Mouse (Mus musculus): Measurements from ENCODE around the gene 4930522L14Rik. TPM values are rescaled to one million over a fixed set of nuclear protein-coding genes. Genes with fewer than 3 reads are reported as not detected.
"Not testable (repeated sequence)": the region's sequence is repeated elsewhere in the genome, so short reads cannot be mapped to it uniquely, and the experiment has no call there.

Gene 4930522L14Rik
- 0.20 TPM in 1 of 2 replicates, not detected in the other for polyA plus RNA-seq (2012; ENCODE audit: insufficient read depth, low replicate concordance)

- H3K27me3 ChIP-seq (replicated peaks); H3K4me1 ChIP-seq; H3K9me3 ChIP-seq; H3K36me3 ChIP-seq (replicated peaks; ENCODE audit: low read length): not testable (repeated sequence)
- peak within 1 kb of the TSS; percentile 91 for H3K4me3 ChIP-seq (replicated peaks)
These were observed at the start of gene 4930522L14Rik for GRCm38 (mm10) chr5:109751391-109752071. Gene 4930522L14Rik (minus strand): TSS chr5:109751886.

GRCm38 (mm10) chr5:109801466-109801865 lies 49.8 kb upstream of the 4930522L14Rik start:
- not testable (repeated sequence) for H3K4me1 ChIP-seq; H3K4me3 ChIP-seq (replicated peaks)

GRCm38 (mm10) chr5:109799948-109800347 lies 48.3 kb upstream of the 4930522L14Rik start:
- not testable (repeated sequence) for H3K4me3 ChIP-seq (replicated peaks); H3K27me3 ChIP-seq (replicated peaks); H3K36me3 ChIP-seq (replicated peaks; ENCODE audit: low read length); H3K9me3 ChIP-seq; H3K4me1 ChIP-seq

More at GRCm38 (mm10) chr5:109801466-109801865, 49.8 kb upstream of the 4930522L14Rik start:
- not testable (repeated sequence) for H3K27me3 ChIP-seq (replicated peaks); H3K9me3 ChIP-seq; H3K36me3 ChIP-seq (replicated peaks; ENCODE audit: low read length)

- H3K27me3 ChIP-seq (replicated peaks); H3K9me3 ChIP-seq; H3K36me3 ChIP-seq (replicated peaks; ENCODE audit: low read length); H3K4me1 ChIP-seq; H3K4me3 ChIP-seq (replicated peaks): not testable (repeated sequence)
These were observed 45.3 kb upstream of the 4930522L14Rik start for GRCm38 (mm10) chr5:109797017-109797416.

GRCm38 (mm10) chr5:109795967-109796652 lies 44.4 kb upstream of the 4930522L14Rik start:
- H3K4me3 ChIP-seq (replicated peaks): peak overlapping the region; percentile 91
- not testable (repeated sequence) for H3K27me3 ChIP-seq (replicated peaks); H3K36me3 ChIP-seq (replicated peaks; ENCODE audit: low read length); H3K9me3 ChIP-seq; H3K4me1 ChIP-seq

- H3K4me1 ChIP-seq; H3K4me3 ChIP-seq (replicated peaks); H3K36me3 ChIP-seq (replicated peaks; ENCODE audit: low read length); H3K9me3 ChIP-seq; H3K27me3 ChIP-seq (replicated peaks): not testable (repeated sequence)
These were observed 541 bp upstream of the 4930522L14Rik start for GRCm38 (mm10) chr5:109752073-109752780.

- not testable (repeated sequence) for H3K27me3 ChIP-seq (replicated peaks); H3K36me3 ChIP-seq (replicated peaks; ENCODE audit: low read length); H3K4me1 ChIP-seq; H3K4me3 ChIP-seq (replicated peaks)
- H3K9me3 ChIP-seq: peaks cover 10% of the 10 kb centered on the region
These were observed 6.6 kb downstream of the 4930522L14Rik start for GRCm38 (mm10) chr5:109745081-109745480.

- not testable (repeated sequence) for H3K4me3 ChIP-seq (replicated peaks); H3K36me3 ChIP-seq (replicated peaks; ENCODE audit: low read length); H3K27me3 ChIP-seq (replicated peaks)
These were observed 34.3 kb downstream of the 4930522L14Rik start for GRCm38 (mm10) chr5:109717341-109717740.

GRCm38 (mm10) chr5:109691205-109691965 lies 60.3 kb downstream of the 4930522L14Rik start:
- H3K4me3 ChIP-seq (replicated peaks): peak overlapping the region; percentile 91
- H3K27me3 ChIP-seq (replicated peaks); H3K9me3 ChIP-seq; H3K4me1 ChIP-seq; H3K36me3 ChIP-seq (replicated peaks; ENCODE audit: low read length): not testable (repeated sequence)

More at GRCm38 (mm10) chr5:109717341-109717740, 34.3 kb downstream of the 4930522L14Rik start:
- H3K4me1 ChIP-seq, H3K9me3 ChIP-seq: not testable (repeated sequence)

- not testable (repeated sequence) for H3K4me1 ChIP-seq; H3K27me3 ChIP-seq (replicated peaks); H3K9me3 ChIP-seq; H3K36me3 ChIP-seq (replicated peaks; ENCODE audit: low read length)
- H3K4me3 ChIP-seq (replicated peaks): peak within 1 kb of the TSS; percentile 91
These were observed 61.0 kb downstream of the 4930522L14Rik start, which contains the start of gene 5430403G16Rik for GRCm38 (mm10) chr5:109690537-109691201. Gene 5430403G16Rik (minus strand): TSS chr5:109691041.

Other genes starting within 250 kb of the 4930522L14Rik start
- 161 and 214 TPM in 2 replicates for gene Crlf2, start 192.9 kb downstream of the 4930522L14Rik start, polyA plus RNA-seq (2012; ENCODE audit: insufficient read depth, low replicate concordance)
- not detected in 2 replicates for gene 5430403G16Rik, start 60.8 kb downstream of the 4930522L14Rik start, polyA plus RNA-seq (2012; ENCODE audit: insufficient read depth, low replicate concordance)
- 0.11 and 0.69 TPM in 2 replicates for gene Gm15446, start 171.5 kb upstream of the 4930522L14Rik start, polyA plus RNA-seq (2012; ENCODE audit: insufficient read depth, low replicate concordance)
- gene Zfp932, start 244.6 kb upstream of the 4930522L14Rik start, polyA plus RNA-seq (2012; ENCODE audit: insufficient read depth, low replicate concordance): 0.87 TPM in 1 of 2 replicates, not detected in the other

All from megakaryocyte, embryonic 14.5 days (primary cell).